Mouse (Mus musculus) testis, adult 2 months (tissue): ENCODE measurements around the gene Gm49391. TPM values are rescaled to one million over a fixed set of nuclear protein-coding genes. Genes with fewer than 3 reads are reported as not detected.

Source experiments
- H3K27ac ChIP-seq: fragments of 200-500 bp; 2 replicates; pipeline ENCODE4 v1.5.1; 2012; ENCODE audit warnings: low read depth, low read length; ENCODE audit not compliant: control insufficient read depth, insufficient read depth
- H3K27me3 ChIP-seq: fragments of 200-500 bp; 2 replicates; pipeline ENCODE4 v1.6.1; 2012; ENCODE audit warnings: mild to moderate bottlenecking, low read length, moderate library complexity; ENCODE audit not compliant: control insufficient read depth, insufficient read depth
- H3K36me3 ChIP-seq: fragments of 200-500 bp; 2 replicates; pipeline ENCODE4 v1.6.1; 2012; ENCODE audit warnings: mild to moderate bottlenecking, low read length; ENCODE audit not compliant: control insufficient read depth, insufficient read depth
- H3K4me1 ChIP-seq: fragments of 200-500 bp; 2 replicates; pipeline ENCODE4 v1.6.1; 2012; ENCODE audit warnings: low read length; ENCODE audit not compliant: control insufficient read depth, insufficient read depth
- H3K4me3 ChIP-seq: fragments of 200-500 bp; 2 replicates; pipeline ENCODE4 v1.5.1; 2012; ENCODE audit warnings: low read depth, mild to moderate bottlenecking, low read length, moderate library complexity, mixed read lengths; ENCODE audit not compliant: control insufficient read depth
- CTCF ChIP-seq: fragments of 200-500 bp; IDR thresholded peaks from 2 replicates; pipeline ENCODE4 v1.5.1; 2012; ENCODE audit warnings: low read depth, mild to moderate bottlenecking, inconsistent platforms, low read length, moderate library complexity; ENCODE audit not compliant: control insufficient read depth, insufficient read depth, insufficient replicate concordance
- POLR2A ChIP-seq: fragments of 200-500 bp; IDR thresholded peaks from 2 replicates; pipeline ENCODE4 v1.6.1; 2012; ENCODE audit warnings: low read depth, mild to moderate bottlenecking, inconsistent platforms, low read length, moderate library complexity; ENCODE audit not compliant: control insufficient read depth
- polyA plus RNA-seq: library from polyadenylated mRNA; depleted of rRNA; stranded (reverse); fragments of >200 nt; gene quantifications from 2 replicates; pipeline ENCODE4 v1.2.3, GENCODE M21; 2012; rRNA removed

The Gm49391 gene
- polyA plus RNA-seq, 1 experiment, result 0.15 TPM

DNA sequence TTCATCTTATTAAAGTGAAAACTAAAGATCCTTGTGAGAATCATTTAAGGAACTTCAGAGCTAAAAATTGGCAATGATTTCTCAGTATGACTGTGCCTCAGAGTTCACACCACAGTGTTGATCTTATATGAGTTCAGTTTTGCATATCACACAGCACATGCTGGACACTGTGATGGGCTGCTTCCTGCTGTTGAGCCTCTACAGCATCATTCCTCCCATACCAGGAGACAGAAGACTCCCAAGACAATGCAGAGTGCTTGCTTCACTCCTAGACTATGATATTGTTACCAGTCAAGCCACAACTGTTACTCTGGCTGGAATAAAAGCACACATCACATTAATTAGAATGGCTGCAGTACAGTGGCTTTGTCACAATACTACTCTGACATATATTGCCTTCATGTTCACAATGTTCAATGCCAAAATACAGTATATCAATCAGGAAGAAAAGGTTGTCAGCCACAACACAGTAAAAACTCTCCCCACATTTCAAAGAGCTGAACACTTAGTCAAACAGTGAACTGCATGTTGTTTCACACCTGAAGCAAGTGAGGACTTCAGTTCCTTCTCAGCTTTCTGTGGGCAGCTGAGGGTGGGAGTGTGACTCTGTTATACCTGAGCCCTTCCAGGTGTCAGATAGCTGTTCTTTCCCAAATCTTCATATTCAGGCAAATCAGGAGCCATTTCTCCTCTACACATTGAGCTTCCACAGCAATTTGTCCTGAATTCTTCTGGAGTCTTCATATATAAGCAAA lies 40.8 kb downstream of the Gm49391 start:
- Histone ChIP-seq H3K27me3 (no peaks in the 10 kb centered on the region), H3K36me3 (no peaks in the 10 kb centered on the region), H3K4me3 (no peak overlapping the region), H3K27ac (no peak overlapping the region), H3K4me1 (no peaks in the 10 kb centered on the region)
- TF ChIP-seq POLR2A, result no peak
- no peak for TF ChIP-seq CTCF

GRCm38 (mm10) chr13:60892301-60892700 lies 44.1 kb downstream of the Gm49391 start:
- no peaks in the 10 kb centered on the region for H3K4me1 ChIP-seq
- H3K27me3 ChIP-seq, result no peaks in the 10 kb centered on the region
- H3K27ac ChIP-seq, result no peak overlapping the region
- no peak overlapping the region for H3K4me3 ChIP-seq
- H3K36me3 ChIP-seq, result no peaks in the 10 kb centered on the region
- TF ChIP-seq CTCF (no peak), POLR2A (no peak)

DNA sequence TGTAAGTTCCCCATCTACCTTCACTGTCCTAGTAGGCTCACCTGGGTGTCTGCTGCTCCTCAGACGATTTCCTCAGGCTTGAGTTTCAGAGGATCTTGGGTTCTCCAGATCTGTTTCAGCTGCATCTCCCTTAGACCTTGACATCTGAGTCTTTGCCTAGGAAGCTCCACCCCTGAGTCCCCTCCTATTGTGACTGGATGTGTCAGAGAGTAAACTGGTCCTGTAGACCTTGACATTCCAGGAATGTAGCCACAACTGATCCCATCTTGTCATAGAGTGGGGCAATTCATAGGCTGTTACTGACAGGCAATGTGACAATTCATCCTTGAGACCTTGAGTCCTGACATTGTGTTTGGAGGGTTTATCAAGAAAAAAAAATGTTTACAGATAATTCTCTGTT lies 72.1 kb downstream of the Gm49391 start, which contains the start of gene 4930486L24Rik:
TSS of gene 4930486L24Rik (minus strand) at position 195 of the 400 bp plus-strand sequence.
- H3K27me3 ChIP-seq, result no peaks in the 10 kb centered on the region
- no peaks in the 10 kb centered on the region for H3K4me1 ChIP-seq
- H3K4me3 ChIP-seq, result no peak within 1 kb of the TSS
- TF ChIP-seq CTCF (no peak), POLR2A (no peak)
- H3K36me3 ChIP-seq, result no peaks in the 10 kb centered on the region
- no peak within 1 kb of the TSS for H3K27ac ChIP-seq

DNA sequence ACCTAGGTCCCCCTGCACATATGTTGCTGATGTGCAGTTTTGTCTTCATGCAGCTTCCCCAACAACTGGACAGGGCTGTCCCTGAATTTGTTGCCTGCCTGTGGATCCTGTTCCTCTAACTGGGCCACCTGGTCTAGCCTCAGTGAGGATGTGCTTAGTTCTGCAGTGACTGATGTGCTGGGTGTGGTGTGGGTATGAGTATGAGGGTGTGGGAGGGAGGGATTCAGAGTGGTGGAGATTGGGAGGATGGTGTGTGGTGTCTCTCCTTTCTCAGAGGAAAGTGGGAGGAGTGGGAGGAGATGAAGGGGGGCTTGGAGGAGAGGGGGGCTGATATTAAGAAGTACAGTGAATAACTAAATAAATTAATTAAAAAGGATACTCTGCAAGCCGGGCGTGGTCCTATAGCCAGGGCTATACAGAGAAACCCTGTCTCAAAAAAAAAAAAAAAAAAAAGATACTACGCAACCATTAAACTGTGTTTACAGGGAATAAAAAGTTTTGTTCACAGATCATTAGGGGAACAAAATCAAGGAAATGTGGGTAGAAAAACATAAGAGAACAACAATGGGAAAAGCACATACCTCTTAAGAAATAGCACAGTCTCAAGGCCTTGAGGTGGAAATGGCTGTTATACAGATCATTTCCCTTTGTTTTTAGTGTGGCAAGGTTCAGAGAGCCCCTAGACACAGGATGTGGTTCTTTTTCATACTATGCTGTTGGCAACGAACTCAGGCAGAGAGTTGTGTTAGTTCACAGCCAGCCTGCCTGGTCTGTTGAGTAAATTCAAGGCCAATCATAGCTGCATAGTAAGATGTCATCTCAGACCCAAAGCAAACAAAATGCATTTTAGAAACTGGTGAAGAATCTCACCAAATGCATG lies 87.9 kb downstream of the Gm49391 start:
- Histone ChIP-seq H3K4me1 (no peaks in the 10 kb centered on the region), H3K36me3 (no peaks in the 10 kb centered on the region), H3K27ac (no peak overlapping the region), H3K27me3 (no peaks in the 10 kb centered on the region), H3K4me3 (no peak overlapping the region)
- TF ChIP-seq POLR2A (no peak), CTCF (no peak)

Other genes starting within 250 kb of the Gm49391 start
- gene BC051665, start 150.2 kb downstream of the Gm49391 start, polyA plus RNA-seq, result not detected in 2 replicates
- gene Ctsll3, start 133.7 kb downstream of the Gm49391 start, polyA plus RNA-seq, result not detected in 2 replicates
- gene 4930486L24Rik, start 72.1 kb downstream of the Gm49391 start, polyA plus RNA-seq, result 0.23 and 0.36 TPM in 2 replicates
- 0.12 TPM in 1 of 2 replicates, not detected in the other for gene Gm49392, start 39.7 kb downstream of the Gm49391 start, polyA plus RNA-seq
- 0.23 TPM in 1 of 2 replicates, not detected in the other for gene Ctla2b, start 39.1 kb downstream of the Gm49391 start, polyA plus RNA-seq
- not detected in 2 replicates for gene Tpbpb, start 31.7 kb downstream of the Gm49391 start, polyA plus RNA-seq
- gene Gm49393, start 981 bp downstream of the Gm49391 start, polyA plus RNA-seq, result not detected in 2 replicates
- 0.22 and 1.2 TPM in 2 replicates for gene Ctla2a, start 54 bp upstream of the Gm49391 start, polyA plus RNA-seq
- gene Tpbpa, start 5.4 kb upstream of the Gm49391 start, polyA plus RNA-seq, result not detected in 2 replicates
- gene Ctsj, start 69.4 kb upstream of the Gm49391 start, polyA plus RNA-seq, result not detected in 2 replicates
- not detected in 2 replicates for gene Ctsq, start 104.1 kb upstream of the Gm49391 start, polyA plus RNA-seq
- gene Ctsr, start 227.7 kb upstream of the Gm49391 start, polyA plus RNA-seq, result not detected in 2 replicates